Mouse (Mus musculus) CD4-positive helper T cell, adult 2 months (primary cell): ENCODE results near the gene A130010J15Rik.

Experiments
- DNase-seq: peaks from one replicate; pipeline ENCODE4 v3.0.0-alpha.2; 2012; ENCODE audit warnings: low read depth, missing footprints, low spot score

A130010J15Rik gene

DNA sequence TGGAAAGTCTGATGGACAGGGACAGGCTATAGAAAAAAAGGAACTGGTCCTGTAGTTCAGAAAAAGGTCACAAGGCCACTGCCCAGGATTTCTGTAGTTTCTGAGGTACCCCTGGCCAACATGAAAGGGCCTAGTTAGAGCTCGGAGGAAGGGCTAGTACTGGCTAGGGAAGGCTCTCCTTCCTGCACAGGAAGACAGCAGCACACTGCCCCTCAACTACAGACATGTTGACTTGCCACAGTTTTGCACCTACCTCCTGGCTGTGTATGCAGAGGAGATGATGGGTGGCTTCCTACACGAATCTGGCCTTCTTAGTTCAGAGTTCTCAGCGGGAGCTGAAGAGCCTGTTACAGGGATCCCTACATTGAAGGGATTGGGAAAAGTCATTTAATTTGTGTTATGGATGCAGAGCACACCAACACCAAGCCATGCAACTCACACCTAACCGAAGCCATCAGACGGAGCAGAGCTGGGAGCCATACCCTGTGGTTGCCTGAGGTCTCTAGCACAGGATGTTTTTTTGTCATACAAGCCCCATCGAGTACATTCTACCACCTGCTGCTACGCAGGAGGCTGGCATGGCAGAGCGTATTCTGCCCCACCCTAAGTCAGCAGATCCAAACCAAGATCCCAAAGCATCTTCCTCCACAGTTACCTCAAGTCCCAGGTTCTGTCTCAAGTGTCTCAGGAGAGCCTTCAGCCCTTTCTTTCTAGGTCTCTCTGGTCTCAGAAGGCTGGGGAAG, 33.0 kb downstream of the A130010J15Rik start:
- DNase-seq = peak; percentile 83

DNA sequence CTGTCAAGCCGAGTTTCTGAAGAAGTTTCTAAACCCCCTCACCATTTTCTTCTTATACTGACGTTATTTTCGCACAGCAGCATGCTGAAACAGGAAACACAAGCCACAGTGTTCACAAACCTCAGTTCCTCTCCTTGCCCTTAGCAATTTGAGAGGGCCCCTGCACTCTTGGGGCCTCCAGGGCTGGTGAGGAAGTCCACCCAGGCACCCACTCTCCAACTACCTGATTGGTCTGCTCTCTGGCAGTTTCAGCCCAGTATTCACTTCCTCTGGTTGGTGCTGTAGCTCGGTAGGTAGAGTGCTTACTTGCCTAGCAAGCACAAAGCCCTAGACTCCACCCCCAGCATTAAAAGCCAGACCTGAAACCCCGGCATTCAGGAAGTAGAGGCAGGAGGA, 33.5 kb downstream of the A130010J15Rik start, which contains the start of gene Traf3ip3:
Gene Traf3ip3, minus strand, starts transcription at position 321 of the 396 bp plus-strand sequence.
- peak; percentile 91 for DNase-seq

DNA sequence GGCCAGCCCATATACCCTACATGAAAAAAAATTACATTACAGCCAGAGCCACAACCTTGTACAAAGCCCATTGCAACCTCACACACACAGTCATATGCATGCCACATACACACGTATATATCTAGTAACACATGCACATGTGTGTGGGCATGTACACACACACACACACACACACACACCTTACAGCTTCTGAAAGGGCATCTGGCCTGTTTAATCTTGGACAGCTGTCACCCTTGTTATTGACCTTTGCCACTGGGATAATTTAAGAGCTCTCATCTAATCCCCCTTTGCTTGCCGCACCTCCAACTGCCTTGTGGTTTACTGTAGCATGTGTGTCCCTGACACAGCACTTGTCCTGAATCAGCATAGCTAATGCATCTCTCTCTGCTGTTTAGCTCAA, 36.0 kb downstream of the A130010J15Rik start:
- no peak for DNase-seq

DNA sequence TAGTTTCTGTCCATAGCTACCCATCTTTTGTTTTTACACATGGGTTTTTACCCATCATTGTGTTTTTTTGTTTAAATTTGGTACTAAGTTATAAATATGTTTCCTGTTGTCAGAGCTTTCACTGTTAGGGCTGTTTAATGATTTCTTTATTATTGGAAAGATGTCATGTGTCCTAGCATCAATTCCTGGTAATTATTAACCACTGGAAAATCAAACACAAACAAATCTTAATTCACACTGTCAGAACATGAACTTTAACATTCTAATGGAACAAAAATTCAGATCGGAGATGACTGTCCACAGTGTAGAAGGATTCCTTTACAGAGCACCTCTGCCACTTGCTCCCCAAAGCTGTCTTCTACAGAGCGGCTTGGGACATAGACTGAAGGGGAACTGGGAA, 37.6 kb downstream of the A130010J15Rik start:
- DNase-seq = no peak

DNA sequence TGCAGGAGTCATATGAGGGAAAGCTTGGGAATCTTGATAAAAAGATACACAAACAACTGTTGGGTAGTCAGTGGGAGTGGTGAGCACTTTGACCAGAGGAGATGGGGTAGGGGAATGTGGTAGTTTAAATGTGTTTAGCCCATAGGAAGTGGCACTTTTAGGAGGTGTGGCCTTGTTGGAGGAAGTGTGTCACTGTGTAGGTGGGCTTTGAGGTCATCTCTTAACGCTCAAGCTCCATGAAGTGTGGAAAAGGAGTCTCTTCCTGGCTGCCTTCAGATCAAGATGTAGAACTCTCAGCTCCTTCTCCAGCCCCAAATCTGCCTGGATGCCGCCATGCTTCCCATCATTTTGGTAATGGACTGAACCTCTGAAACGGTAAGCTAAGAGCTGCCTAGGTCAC, 39.7 kb downstream of the A130010J15Rik start, which contains the start of gene Lamb3:
Gene Lamb3, plus strand, starts transcription at position 197 of the 400 bp plus-strand sequence.
- peak; percentile 54 for DNase-seq

DNA sequence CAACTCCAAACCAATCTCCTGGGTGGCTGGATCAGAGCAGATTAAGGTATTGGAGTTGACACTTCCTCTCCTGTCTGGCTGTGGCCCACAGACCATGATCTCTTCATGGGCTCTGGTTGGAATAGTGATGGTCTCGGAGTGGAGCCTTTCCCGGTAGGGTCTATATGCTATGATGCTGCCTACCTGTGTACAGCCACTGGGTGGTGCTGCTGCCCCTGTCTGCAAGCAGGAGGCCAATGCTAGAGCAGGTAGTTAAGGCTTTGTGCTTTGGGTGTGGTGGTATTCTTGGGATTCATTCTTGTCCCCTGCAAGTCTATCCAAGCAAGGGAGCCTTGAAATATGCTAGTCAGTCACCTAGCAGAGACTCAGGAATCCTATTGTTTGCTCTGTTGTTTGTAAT, 40.3 kb downstream of the A130010J15Rik start:
- peak; percentile 73 for DNase-seq

DNA sequence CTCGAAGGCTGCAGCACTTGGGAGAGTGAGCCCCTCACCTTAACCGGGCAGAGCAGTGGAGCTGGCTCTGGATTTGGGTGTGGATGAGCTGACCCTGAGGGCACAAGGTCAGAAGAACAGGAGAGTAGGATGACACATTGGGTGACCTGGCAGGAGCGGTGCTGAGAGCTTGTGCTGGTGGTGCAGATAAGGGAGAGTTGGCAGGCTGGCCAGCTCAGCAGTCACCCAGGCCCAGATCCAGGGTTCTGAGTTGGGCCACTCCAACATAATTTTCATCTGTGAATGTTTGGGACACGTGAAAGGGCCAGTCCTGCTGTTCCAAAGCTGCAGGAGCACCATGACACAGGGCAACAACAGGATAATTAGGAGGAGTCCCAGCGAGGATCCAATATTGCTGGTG, 43.5 kb downstream of the A130010J15Rik start:
- no peak for DNase-seq

DNA sequence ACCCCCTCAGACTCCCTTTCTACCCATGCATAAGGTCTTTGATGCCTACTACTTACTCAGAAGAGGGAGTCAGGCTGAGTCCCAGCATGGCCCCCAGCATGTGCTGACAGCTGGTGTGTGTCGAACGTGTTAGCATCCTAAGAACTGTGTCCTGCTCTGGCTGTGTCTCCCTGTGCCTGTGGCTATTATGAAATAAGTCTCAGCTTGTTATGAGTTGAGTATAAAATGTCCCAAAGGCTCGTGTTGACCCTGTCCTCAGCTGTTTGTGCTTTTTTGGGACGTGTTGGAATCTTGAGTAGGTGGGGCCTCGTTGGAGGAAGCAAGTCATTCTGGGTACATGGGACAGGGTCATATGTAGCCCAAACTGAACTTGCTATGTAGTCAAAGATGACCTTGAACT, 46.2 kb downstream of the A130010J15Rik start:
- no peak for DNase-seq

DNA sequence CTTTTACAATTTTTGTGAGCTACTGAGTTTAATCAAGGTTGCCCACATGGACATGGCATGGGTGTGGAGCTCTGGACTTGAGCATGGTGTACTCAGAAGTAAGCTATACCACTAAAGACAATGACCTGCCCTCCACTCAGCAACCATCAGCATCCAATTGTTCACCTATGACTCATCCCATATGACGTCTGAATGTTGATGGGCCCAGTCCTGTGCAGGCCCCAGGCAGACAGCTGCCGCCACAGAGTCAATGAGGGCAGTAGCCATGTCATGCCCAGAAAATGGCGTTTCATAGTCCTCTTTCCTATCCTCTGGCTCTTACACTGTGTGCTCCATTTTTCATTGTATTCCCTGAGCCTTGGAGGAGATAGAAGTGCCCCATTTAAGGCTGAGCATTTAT, 48.2 kb downstream of the A130010J15Rik start:
- DNase-seq = no peak

DNA sequence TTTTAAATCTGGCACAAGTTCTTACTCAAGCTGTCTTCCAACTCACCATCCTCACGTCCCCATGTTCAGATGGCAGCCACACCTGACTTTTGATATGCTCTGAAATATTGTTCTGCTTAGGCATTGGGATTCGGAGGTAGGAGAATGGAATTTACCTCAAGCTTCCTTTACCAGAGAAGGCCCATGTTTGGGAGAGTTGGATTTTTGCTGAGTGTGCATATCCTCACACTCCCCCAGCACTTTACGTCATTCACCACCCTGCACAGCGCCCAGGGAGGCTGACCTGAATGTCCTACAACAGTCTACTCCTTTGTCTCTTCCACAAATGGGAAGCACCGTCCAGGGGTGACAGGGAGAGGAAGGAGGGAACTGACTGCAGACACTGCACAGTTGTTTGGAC, 52.6 kb downstream of the A130010J15Rik start:
- DNase-seq = no peak

DNA sequence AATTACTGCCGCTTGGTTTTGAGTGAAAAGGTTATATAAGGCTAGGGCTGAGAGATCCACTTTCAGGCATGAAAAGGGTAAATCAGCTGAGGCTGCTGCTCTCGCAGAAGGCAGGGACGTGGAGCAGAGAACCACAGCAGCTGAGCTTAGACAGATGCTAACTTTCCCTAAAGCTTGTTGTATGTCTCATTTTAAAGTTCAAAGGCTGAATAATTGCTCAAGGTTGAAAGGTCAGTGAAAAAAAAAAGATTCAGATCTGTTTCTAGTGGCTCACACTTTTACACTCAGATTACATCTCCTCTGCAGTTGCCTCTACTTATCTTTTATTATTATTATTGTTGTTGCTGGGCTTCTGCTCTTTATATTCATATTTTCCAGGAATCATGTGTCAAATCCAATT, 57.7 kb downstream of the A130010J15Rik start:
- peak; percentile 19 for DNase-seq

DNA sequence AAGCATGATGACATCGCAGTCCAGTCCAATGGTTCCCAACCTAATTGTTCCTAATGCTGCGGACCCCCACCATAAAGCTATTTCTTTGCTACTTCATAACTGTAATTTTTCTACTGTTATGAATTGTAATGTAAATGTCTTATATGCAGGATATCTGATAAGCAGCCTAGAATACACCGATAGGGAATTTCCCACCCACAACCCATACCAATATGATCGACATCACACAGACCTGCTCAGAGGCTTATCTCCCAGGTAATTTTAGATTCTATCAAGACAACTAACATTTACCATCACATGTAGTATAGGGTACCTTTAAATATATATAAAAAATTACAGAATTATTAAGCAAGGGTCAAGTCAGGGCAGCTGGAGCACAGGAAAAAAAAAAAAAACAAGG, 58.3 kb downstream of the A130010J15Rik start:
- DNase-seq = peak; percentile 36

DNA sequence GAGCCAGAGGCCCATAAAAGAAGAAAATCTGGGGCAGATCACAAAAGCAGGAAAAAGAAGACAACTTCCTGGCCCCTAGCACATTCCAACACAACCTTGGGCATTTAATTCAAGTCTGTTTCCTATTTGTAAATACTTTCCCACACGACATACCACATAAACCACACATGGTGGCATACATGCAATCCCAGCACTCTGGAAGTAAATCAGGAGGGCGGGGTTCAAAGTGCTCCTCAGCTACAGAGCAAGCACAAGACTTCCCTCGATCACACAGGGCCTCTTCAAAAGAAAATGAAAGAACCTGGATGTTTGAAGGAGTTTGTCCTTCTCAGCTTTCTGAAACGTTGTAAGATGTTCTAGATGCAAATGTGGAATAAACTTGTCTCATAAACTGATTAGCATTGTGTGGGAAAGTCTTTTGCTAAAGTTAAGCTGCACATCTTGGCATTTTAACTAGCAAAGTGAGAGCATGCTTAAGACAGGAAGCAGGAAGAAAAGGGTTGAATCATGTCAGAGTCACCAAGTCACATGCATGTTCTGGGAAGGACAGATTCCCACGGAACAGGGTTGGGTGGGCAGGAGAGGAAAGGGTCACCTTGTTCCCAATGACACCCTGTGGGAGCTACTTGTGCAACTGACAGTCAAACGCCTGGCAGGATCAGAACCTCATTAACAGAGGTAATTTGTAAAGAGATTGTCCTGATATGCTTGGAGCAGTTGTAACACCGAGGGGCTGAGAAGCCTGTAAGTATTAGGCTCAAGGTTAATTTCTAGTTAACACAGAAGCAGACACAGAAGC, 59.1 kb downstream of the A130010J15Rik start:
- DNase-seq = peak; percentile 25
